Mouse (Mus musculus): Measurements from ENCODE around the gene Pfkfb4. TPM values are rescaled to one million over a fixed set of nuclear protein-coding genes. Genes with fewer than 3 reads are reported as not detected.

The Pfkfb4 gene
- polyA plus RNA-seq, 1 experiment from 2014 or later = 7.4 TPM

- H3K4me1 ChIP-seq (ENCODE audit: control insufficient read depth, insufficient read depth, low read length) = peaks cover 7% of the 10 kb centered on the region
- no peaks in the 10 kb centered on the region for H3K27me3 ChIP-seq (replicated peaks; ENCODE audit: control insufficient read depth, insufficient read depth, low read length)
- H3K36me3 ChIP-seq (ENCODE audit: control insufficient read depth, insufficient read depth, low read length) = peaks cover 73% of the 10 kb centered on the region
- peak overlapping the region; percentile 84; the same call in 1 of the 2 replicates for H3K27ac ChIP-seq (replicated peaks; ENCODE audit: low read depth, low read length)
- ATAC-seq (ENCODE audit: low read depth) = no peak
- H3K4me2 ChIP-seq (ENCODE audit: low read depth, low read length) = no peak overlapping the region
- H3K9me3 ChIP-seq (ENCODE audit: control insufficient read depth, low read length) = no peaks in the 10 kb centered on the region
- WGBS = 93% methylated on average over 16 of the region's 16 CpGs
- DNase-seq (ENCODE audit: low spot score) = no peak
- H3K4me3 ChIP-seq (ENCODE audit: low read depth, low read length) = no peak overlapping the region
- H3K9ac ChIP-seq (ENCODE audit: low read depth, low read length) = 0 out of 2 replicates have a peak overlapping the region, but pooled peaks have one; percentile 61
These were observed 68.8 kb downstream of the Pfkfb4 start for GRCm38 (mm10) chr9:109060184-109060897.

- no peaks in the 10 kb centered on the region for H3K27me3 ChIP-seq (replicated peaks; ENCODE audit: control insufficient read depth, insufficient read depth, low read length)
- no peak overlapping the region for H3K4me2 ChIP-seq (ENCODE audit: low read depth, low read length)
- no peak overlapping the region for H3K4me3 ChIP-seq (ENCODE audit: low read depth, low read length)
- H3K4me1 ChIP-seq (ENCODE audit: control insufficient read depth, insufficient read depth, low read length) = peaks cover 5% of the 10 kb centered on the region; the same call in 1 of the 2 replicates
- H3K27ac ChIP-seq (replicated peaks; ENCODE audit: low read depth, low read length) = no peak overlapping the region
- no peak overlapping the region for H3K9ac ChIP-seq (ENCODE audit: low read depth, low read length)
- H3K9me3 ChIP-seq (ENCODE audit: control insufficient read depth, low read length) = no peaks in the 10 kb centered on the region
- peaks cover 76% of the 10 kb centered on the region for H3K36me3 ChIP-seq (ENCODE audit: control insufficient read depth, insufficient read depth, low read length)
- WGBS = 89% methylated on average over 5 of the region's 5 CpGs
- ATAC-seq (ENCODE audit: low read depth) (no peak), DNase-seq (ENCODE audit: low spot score) (no peak)
These were observed 69.3 kb downstream of the Pfkfb4 start for GRCm38 (mm10) chr9:109060898-109061295.

GRCm38 (mm10) chr9:109068095-109068735 is 76.6 kb downstream of the Pfkfb4 start:
- H3K27me3 ChIP-seq (replicated peaks; ENCODE audit: control insufficient read depth, insufficient read depth, low read length) = no peaks in the 10 kb centered on the region
- ATAC-seq (ENCODE audit: low read depth) (no peak), DNase-seq (ENCODE audit: low spot score) (no peak)
- no peak overlapping the region for H3K9ac ChIP-seq (ENCODE audit: low read depth, low read length)
- H3K9me3 ChIP-seq (ENCODE audit: control insufficient read depth, low read length) = no peaks in the 10 kb centered on the region
- H3K27ac ChIP-seq (replicated peaks; ENCODE audit: low read depth, low read length) = no peak overlapping the region
- H3K36me3 ChIP-seq (ENCODE audit: control insufficient read depth, insufficient read depth, low read length) = peaks cover 86% of the 10 kb centered on the region
- H3K4me1 ChIP-seq (ENCODE audit: control insufficient read depth, insufficient read depth, low read length) = peaks cover 10% of the 10 kb centered on the region; the same call in 1 of the 2 replicates
- H3K4me3 ChIP-seq (ENCODE audit: low read depth, low read length) = no peak overlapping the region
- no peak overlapping the region for H3K4me2 ChIP-seq (ENCODE audit: low read depth, low read length)
- WGBS = 90% methylated on average over 3 of the region's 3 CpGs

- ATAC-seq (ENCODE audit: low read depth) (peak; percentile 99), DNase-seq (ENCODE audit: low spot score) (peak; percentile 95)
- Histone ChIP-seq H3K4me3 (ENCODE audit: low read depth, low read length) (peak within 1 kb of the TSS; percentile 85), H3K27ac (replicated peaks; ENCODE audit: low read depth, low read length) (peak within 1 kb of the TSS; percentile 80), H3K36me3 (ENCODE audit: control insufficient read depth, insufficient read depth, low read length) (peaks cover 45% of the 10 kb centered on the region), H3K4me2 (ENCODE audit: low read depth, low read length) (peak within 1 kb of the TSS; percentile 88), H3K4me1 (ENCODE audit: control insufficient read depth, insufficient read depth, low read length) (peaks cover 18% of the 10 kb centered on the region), H3K9me3 (ENCODE audit: control insufficient read depth, low read length) (no peaks in the 10 kb centered on the region), H3K9ac (ENCODE audit: low read depth, low read length) (peak within 1 kb of the TSS; percentile 92), H3K27me3 (replicated peaks; ENCODE audit: control insufficient read depth, insufficient read depth, low read length) (no peaks in the 10 kb centered on the region)
- under 1% methylated on average over 51 of the region's 57 CpGs for WGBS
These were observed 82.3 kb downstream of the Pfkfb4 start, which contains the start of gene Atrip for GRCm38 (mm10) chr9:109073661-109074573. Gene Atrip, minus strand, starts transcription at chr9:109074124.

- Histone ChIP-seq H3K4me3 (ENCODE audit: low read depth, low read length) (no peak overlapping the region), H3K36me3 (ENCODE audit: control insufficient read depth, insufficient read depth, low read length) (peaks cover 28% of the 10 kb centered on the region), H3K27ac (replicated peaks; ENCODE audit: low read depth, low read length) (no peak overlapping the region), H3K27me3 (replicated peaks; ENCODE audit: control insufficient read depth, insufficient read depth, low read length) (no peaks in the 10 kb centered on the region), H3K9ac (ENCODE audit: low read depth, low read length) (no peak overlapping the region), H3K4me2 (ENCODE audit: low read depth, low read length) (peak overlapping the region; percentile 88; the same call in 1 of the 2 replicates), H3K4me1 (ENCODE audit: control insufficient read depth, insufficient read depth, low read length) (peaks cover 14% of the 10 kb centered on the region), H3K9me3 (ENCODE audit: control insufficient read depth, low read length) (no peaks in the 10 kb centered on the region)
- ATAC-seq (ENCODE audit: low read depth) (no peak), DNase-seq (ENCODE audit: low spot score) (no peak)
- 98% methylated on average over 3 of the region's 3 CpGs for WGBS
These were observed 88.9 kb downstream of the Pfkfb4 start for GRCm38 (mm10) chr9:109080516-109080915.

GRCm38 (mm10) chr9:109081749-109082123 is 90.2 kb downstream of the Pfkfb4 start:
- Histone ChIP-seq H3K4me1 (ENCODE audit: control insufficient read depth, insufficient read depth, low read length) (peaks cover 14% of the 10 kb centered on the region), H3K4me3 (ENCODE audit: low read depth, low read length) (peak overlapping the region; percentile 81), H3K4me2 (ENCODE audit: low read depth, low read length) (peak overlapping the region; percentile 88), H3K9ac (ENCODE audit: low read depth, low read length) (peak overlapping the region; percentile 84), H3K9me3 (ENCODE audit: control insufficient read depth, low read length) (no peaks in the 10 kb centered on the region), H3K27me3 (replicated peaks; ENCODE audit: control insufficient read depth, insufficient read depth, low read length) (no peaks in the 10 kb centered on the region), H3K36me3 (ENCODE audit: control insufficient read depth, insufficient read depth, low read length) (peaks cover 28% of the 10 kb centered on the region), H3K27ac (replicated peaks; ENCODE audit: low read depth, low read length) (peak overlapping the region; percentile 65; the same call in 1 of the 2 replicates)
- peak; percentile 10; the same call in 1 of the 2 replicates for ATAC-seq (ENCODE audit: low read depth)
- no peak for DNase-seq (ENCODE audit: low spot score)
- WGBS = 5% methylated on average over 11 of the region's 11 CpGs

MicroRNA genes within 50 kb of the gene (microRNA counts, 519-probe panel; counts per million panel counts)
- microRNA mmu-miR-711 = 19.3 counts per million

Small RNAs within 50 kb of the gene (microRNA-seq; reads per million reads assigned to microRNA genes)
- gene Mir711 (ENCODE audit: borderline number of aligned reads) = not detected

Other genes with a start within 250 kb of the Pfkfb4 start
- 74.7 and 103 TPM in 2 replicates for gene Ip6k2, start 208.0 kb upstream of the Pfkfb4 start, polyA plus RNA-seq (2014; fragmentation: Nextera tagmentation; extraction: Ambion mirVana)
- 12.2 and 16.8 TPM in 2 replicates for gene Nckipsd, start 183.4 kb upstream of the Pfkfb4 start, polyA plus RNA-seq (2014; fragmentation: Nextera tagmentation; extraction: Ambion mirVana)
- 0.66 and 0.70 TPM in 2 replicates for gene Celsr3, start 165.5 kb upstream of the Pfkfb4 start, polyA plus RNA-seq (2014; fragmentation: Nextera tagmentation; extraction: Ambion mirVana)
- 14.3 and 15.4 TPM in 2 replicates for gene Slc26a6, start 138.5 kb upstream of the Pfkfb4 start, polyA plus RNA-seq (2014; fragmentation: Nextera tagmentation; extraction: Ambion mirVana)
- gene Tmem89, start 77.2 kb upstream of the Pfkfb4 start, polyA plus RNA-seq (2014; fragmentation: Nextera tagmentation; extraction: Ambion mirVana) = not detected in 2 replicates
- gene Uqcrc1, start 55.1 kb upstream of the Pfkfb4 start, polyA plus RNA-seq (2014; fragmentation: Nextera tagmentation; extraction: Ambion mirVana) = 454 and 456 TPM in 2 replicates
- gene Col7a1, start 38.2 kb upstream of the Pfkfb4 start, polyA plus RNA-seq (2014; fragmentation: Nextera tagmentation; extraction: Ambion mirVana) = 17.4 and 22.0 TPM in 2 replicates
- gene Ucn2, start 5.8 kb upstream of the Pfkfb4 start, polyA plus RNA-seq (2014; fragmentation: Nextera tagmentation; extraction: Ambion mirVana) = 0.64 and 1.3 TPM in 2 replicates
- 81.7 and 90.0 TPM in 2 replicates for gene Shisa5, start 46.8 kb downstream of the Pfkfb4 start, polyA plus RNA-seq (2014; fragmentation: Nextera tagmentation; extraction: Ambion mirVana)
- gene Trex1, start 68.0 kb downstream of the Pfkfb4 start, polyA plus RNA-seq (2014; fragmentation: Nextera tagmentation; extraction: Ambion mirVana) = 15.5 and 17.6 TPM in 2 replicates
- gene Atrip, start 82.3 kb downstream of the Pfkfb4 start, polyA plus RNA-seq (2014; fragmentation: Nextera tagmentation; extraction: Ambion mirVana) = 19.5 and 25.0 TPM in 2 replicates
- gene Ccdc51, start 90.7 kb downstream of the Pfkfb4 start, polyA plus RNA-seq (2014; fragmentation: Nextera tagmentation; extraction: Ambion mirVana) = 11.4 and 11.6 TPM in 2 replicates
- gene Tma7, start 90.8 kb downstream of the Pfkfb4 start, polyA plus RNA-seq (2014; fragmentation: Nextera tagmentation; extraction: Ambion mirVana) = 612 and 655 TPM in 2 replicates
- gene Plxnb1, start 103.6 kb downstream of the Pfkfb4 start, polyA plus RNA-seq (2014; fragmentation: Nextera tagmentation; extraction: Ambion mirVana) = 9.1 and 9.7 TPM in 2 replicates
- gene Fbxw21, start 170.3 kb downstream of the Pfkfb4 start, polyA plus RNA-seq (2014; fragmentation: Nextera tagmentation; extraction: Ambion mirVana) = not detected in 2 replicates
- not detected in 2 replicates for gene Fbxw13, start 204.2 kb downstream of the Pfkfb4 start, polyA plus RNA-seq (2014; fragmentation: Nextera tagmentation; extraction: Ambion mirVana)
- not detected in 2 replicates for gene Fbxw20, start 243.0 kb downstream of the Pfkfb4 start, polyA plus RNA-seq (2014; fragmentation: Nextera tagmentation; extraction: Ambion mirVana)